Mouse (Mus musculus): ENCODE measurements around the gene Fam57b. TPM values are rescaled to one million over a fixed set of nuclear protein-coding genes. Genes with fewer than 3 reads are reported as not detected.
"Not testable (repeated sequence)": the region's sequence is repeated elsewhere in the genome, so short reads cannot be mapped to it uniquely, and the experiment has no call there.

Gene Fam57b
- polyA plus RNA-seq, 1 experiment from 2014 or later = 0.52 TPM

- WGBS = 87% methylated on average over 9 of the region's 9 CpGs
- peaks cover 88% of the 10 kb centered on the region for H3K36me3 ChIP-seq
- H3K27me3 ChIP-seq = no peaks in the 10 kb centered on the region
- no peak overlapping the region for H3K4me3 ChIP-seq (replicated peaks)
- ATAC-seq (replicated peaks; ENCODE audit: low FRiP score) = no peak
- H3K4me2 ChIP-seq = no peak overlapping the region
- no peak overlapping the region for H3K27ac ChIP-seq
- no peak overlapping the region for H3K9ac ChIP-seq
- H3K9me3 ChIP-seq (replicated peaks) = no peaks in the 10 kb centered on the region
- H3K4me1 ChIP-seq = peaks cover 28% of the 10 kb centered on the region
These were observed 31.9 kb upstream of the Fam57b start for GRCm38 (mm10) chr7:126765540-126765939.

- 93% methylated on average over 16 of the region's 16 CpGs for WGBS
These were observed 31.3 kb upstream of the Fam57b start, which contains the start of gene Gdpd3 for GRCm38 (mm10) chr7:126766201-126766600. TSS of gene Gdpd3 (plus strand) at chr7:126766334.

GRCm38 (mm10) chr7:126767001-126767400 is 30.5 kb upstream of the Fam57b start:
- Histone ChIP-seq H3K27ac (no peak overlapping the region), H3K27me3 (no peaks in the 10 kb centered on the region), H3K4me1 (peaks cover 14% of the 10 kb centered on the region; the same call in 1 of the 2 replicates), H3K9me3 (replicated peaks) (no peaks in the 10 kb centered on the region), H3K9ac (no peak overlapping the region), H3K36me3 (peaks cover 94% of the 10 kb centered on the region), H3K4me3 (replicated peaks) (no peak overlapping the region), H3K4me2 (no peak overlapping the region)
- ATAC-seq (replicated peaks; ENCODE audit: low FRiP score) = no peak
- WGBS = 90% methylated on average over 8 of the region's 8 CpGs

More at GRCm38 (mm10) chr7:126766201-126766600, 31.3 kb upstream of the Fam57b start, which contains the start of gene Gdpd3:
- H3K36me3 ChIP-seq = peaks cover 95% of the 10 kb centered on the region
- H3K9ac ChIP-seq = no peak within 1 kb of the TSS
- no peak within 1 kb of the TSS for H3K4me2 ChIP-seq
- H3K9me3 ChIP-seq (replicated peaks) = no peaks in the 10 kb centered on the region
- H3K4me1 ChIP-seq = peaks cover 21% of the 10 kb centered on the region
- no peak within 1 kb of the TSS for H3K4me3 ChIP-seq (replicated peaks)
- ATAC-seq (replicated peaks; ENCODE audit: low FRiP score) = no peak; the same call in 1 of the 2 replicates
- no peaks in the 10 kb centered on the region for H3K27me3 ChIP-seq
- H3K27ac ChIP-seq = no peak within 1 kb of the TSS

DNA sequence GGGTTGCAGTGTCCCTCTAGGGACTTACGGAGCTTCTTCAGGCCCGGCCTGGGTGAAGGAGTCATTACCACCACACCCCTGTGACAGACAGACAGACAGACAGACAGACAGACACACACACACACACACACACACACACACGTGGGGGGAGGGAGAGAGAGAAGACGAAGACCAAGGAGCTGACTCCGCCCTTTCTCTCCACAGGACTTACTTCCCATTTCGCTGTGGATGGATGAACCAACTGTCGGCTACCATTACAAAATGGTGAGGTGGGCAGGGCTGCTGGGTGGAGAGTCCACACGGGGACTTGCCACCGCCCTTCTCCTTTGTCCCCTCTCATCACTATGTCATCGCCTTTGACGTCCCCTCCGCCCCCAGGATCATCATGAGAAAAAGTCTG is 26.7 kb upstream of the Fam57b start:
- no peaks in the 10 kb centered on the region for H3K27me3 ChIP-seq
- ATAC-seq (replicated peaks; ENCODE audit: low FRiP score) = no peak
- H3K4me1 ChIP-seq = peaks cover 11% of the 10 kb centered on the region
- H3K4me2 ChIP-seq = no peak overlapping the region
- no peaks in the 10 kb centered on the region for H3K9me3 ChIP-seq (replicated peaks)
- H3K4me3 ChIP-seq (replicated peaks) = no peak overlapping the region
- no peak overlapping the region for H3K27ac ChIP-seq
- peaks cover 76% of the 10 kb centered on the region for H3K36me3 ChIP-seq
- WGBS = 83% methylated on average over 12 of the region's 12 CpGs
- H3K9ac ChIP-seq = no peak overlapping the region

DNA sequence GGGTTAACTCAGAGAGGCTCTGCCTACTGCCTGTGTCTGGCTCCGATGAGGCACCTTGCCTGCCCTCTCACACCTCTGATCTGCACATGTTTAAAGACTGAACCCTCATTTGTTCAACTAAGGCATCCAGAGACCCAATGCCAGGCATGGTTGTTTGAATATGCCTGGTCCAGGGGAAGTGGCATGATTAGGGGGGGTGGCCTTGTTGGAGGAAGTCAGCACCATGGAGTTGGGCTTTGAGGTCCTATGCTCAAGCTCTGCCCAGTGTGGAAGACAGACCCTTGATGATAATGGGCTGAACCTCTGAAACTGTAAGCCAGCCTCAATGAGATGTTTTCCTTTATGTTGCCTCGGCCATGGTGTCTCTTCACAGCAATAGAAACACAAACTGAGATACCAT is 24.1 kb upstream of the Fam57b start:
- H3K27me3 ChIP-seq = no peaks in the 10 kb centered on the region
- H3K9ac ChIP-seq = no peak overlapping the region
- no peak overlapping the region for H3K4me3 ChIP-seq (replicated peaks)
- H3K9me3 ChIP-seq (replicated peaks) = no peaks in the 10 kb centered on the region
- 47% methylated on average over 2 of the region's 2 CpGs for WGBS
- H3K4me2 ChIP-seq = no peak overlapping the region
- H3K27ac ChIP-seq = no peak overlapping the region
- no peak for ATAC-seq (replicated peaks; ENCODE audit: low FRiP score)
- peaks cover 54% of the 10 kb centered on the region for H3K36me3 ChIP-seq
- peaks cover 27% of the 10 kb centered on the region for H3K4me1 ChIP-seq

- H3K4me2 ChIP-seq = no peak overlapping the region
- WGBS = 79% methylated on average over 2 of the region's 2 CpGs
- ATAC-seq (replicated peaks; ENCODE audit: low FRiP score) = no peak
- peaks cover 49% of the 10 kb centered on the region for H3K36me3 ChIP-seq
- H3K9me3 ChIP-seq (replicated peaks) = no peaks in the 10 kb centered on the region
- H3K4me1 ChIP-seq = peaks cover 27% of the 10 kb centered on the region
- no peaks in the 10 kb centered on the region for H3K27me3 ChIP-seq
- H3K4me3 ChIP-seq (replicated peaks) = no peak overlapping the region
- no peak overlapping the region for H3K27ac ChIP-seq
- H3K9ac ChIP-seq = no peak overlapping the region
These were observed 23.0 kb upstream of the Fam57b start for GRCm38 (mm10) chr7:126774463-126774862.

DNA sequence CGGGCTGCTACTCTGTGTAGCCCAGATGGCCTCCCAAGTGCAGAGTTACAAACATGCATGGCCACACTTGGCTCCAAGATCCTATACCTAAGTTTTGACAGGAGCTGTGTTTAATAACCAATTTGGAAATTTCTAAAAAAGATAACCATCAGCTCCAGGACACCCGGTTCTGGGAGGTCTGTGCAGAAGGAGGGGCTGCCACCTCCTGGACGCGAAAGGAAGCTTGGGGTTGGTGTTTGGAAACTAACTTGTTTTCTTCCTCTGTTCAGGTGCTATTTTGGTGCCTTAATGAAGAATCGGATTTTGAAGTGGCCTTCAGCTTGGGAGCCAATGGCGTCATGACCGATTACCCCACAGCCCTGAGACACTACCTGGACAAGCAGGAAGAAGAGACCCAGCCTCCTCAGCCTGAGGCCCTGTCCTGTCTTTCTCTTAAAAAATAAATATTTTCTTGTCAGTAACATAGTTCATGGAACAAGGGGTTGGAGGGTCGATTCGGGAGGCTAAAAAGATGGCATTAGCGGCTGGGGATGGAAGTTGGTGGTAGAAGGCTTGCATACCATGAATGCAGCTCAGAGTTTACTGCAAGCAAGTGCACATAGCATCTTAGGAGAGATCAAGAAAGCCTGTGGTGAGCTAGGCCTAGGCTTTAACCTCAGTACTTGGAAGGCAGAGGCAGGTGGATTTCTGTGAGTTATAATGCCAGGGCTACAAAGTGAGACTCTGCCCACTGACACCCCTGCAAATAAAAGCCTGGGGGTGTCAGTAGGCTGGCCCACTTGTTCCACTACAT is 22.1 kb upstream of the Fam57b start:
- no peak for ATAC-seq (replicated peaks; ENCODE audit: low FRiP score)
- Histone ChIP-seq H3K9me3 (replicated peaks) (no peaks in the 10 kb centered on the region), H3K4me2 (no peak overlapping the region), H3K4me3 (replicated peaks) (no peak overlapping the region), H3K27me3 (no peaks in the 10 kb centered on the region), H3K4me1 (peaks cover 37% of the 10 kb centered on the region), H3K9ac (no peak overlapping the region), H3K27ac (peak overlapping the region; percentile 85), H3K36me3 (peaks cover 40% of the 10 kb centered on the region)
- 78% methylated on average over 10 of the region's 10 CpGs for WGBS

DNA sequence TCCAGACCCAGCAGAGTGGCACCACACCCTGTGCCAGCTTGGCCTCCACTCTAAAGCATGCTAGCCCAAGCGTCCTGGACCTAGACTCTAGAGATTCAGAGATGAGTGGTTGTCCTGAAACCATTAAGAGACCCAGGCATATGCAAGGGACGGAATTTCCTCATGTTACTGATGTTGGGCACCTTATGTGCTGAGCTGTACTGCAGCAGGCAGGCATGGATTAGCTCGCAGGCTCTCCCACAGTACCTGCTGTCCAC is 21.6 kb upstream of the Fam57b start:
- Histone ChIP-seq H3K4me1 (peaks cover 41% of the 10 kb centered on the region), H3K27ac (peak overlapping the region; percentile 85), H3K4me3 (replicated peaks) (no peak overlapping the region), H3K9ac (no peak overlapping the region; the same call in 1 of the 2 replicates), H3K27me3 (no peaks in the 10 kb centered on the region), H3K9me3 (replicated peaks) (no peaks in the 10 kb centered on the region), H3K4me2 (peak overlapping the region; percentile 98; the same call in 1 of the 2 replicates), H3K36me3 (peaks cover 35% of the 10 kb centered on the region)
- no peak for ATAC-seq (replicated peaks; ENCODE audit: low FRiP score)
- 56% methylated on average over 3 of the region's 3 CpGs for WGBS

DNA sequence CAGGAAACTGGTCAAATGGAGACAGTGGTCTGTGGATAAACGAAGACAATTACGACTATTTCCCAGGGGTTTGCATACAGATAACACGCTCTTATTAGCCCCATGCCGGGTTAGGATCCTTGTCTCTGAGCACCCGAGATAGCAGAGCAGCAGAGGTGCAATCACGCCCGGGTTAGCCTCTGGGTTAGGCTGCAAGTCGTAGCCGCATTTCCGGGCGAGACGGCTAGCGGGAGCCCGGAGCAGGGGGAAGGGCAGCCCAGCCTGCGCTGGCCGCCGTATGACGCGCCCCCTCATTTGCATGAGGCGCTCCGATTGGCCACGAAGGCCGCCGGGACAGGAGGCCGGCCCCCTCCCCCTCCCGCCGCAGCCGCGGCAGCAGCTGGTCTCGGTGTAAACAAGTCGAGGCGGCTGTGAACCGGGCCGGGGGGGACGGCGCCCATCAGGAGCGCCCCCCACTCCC is 20.8 kb upstream of the Fam57b start, which contains the start of gene Ypel3:
TSS of gene Ypel3 (plus strand) at position 358 of the 460 bp plus-strand sequence.
- H3K4me2 ChIP-seq = peak within 1 kb of the TSS; percentile 98
- H3K9me3 ChIP-seq (replicated peaks) = no peaks in the 10 kb centered on the region
- H3K36me3 ChIP-seq = peaks cover 31% of the 10 kb centered on the region
- H3K27ac ChIP-seq = peak within 1 kb of the TSS; percentile 85
- peaks cover 48% of the 10 kb centered on the region for H3K4me1 ChIP-seq
- peak within 1 kb of the TSS; percentile 85 for H3K4me3 ChIP-seq (replicated peaks)
- under 1% methylated on average over 34 of the region's 37 CpGs for WGBS
- H3K27me3 ChIP-seq = no peaks in the 10 kb centered on the region
- ATAC-seq (replicated peaks; ENCODE audit: low FRiP score) = peak; percentile 88
- peak within 1 kb of the TSS; percentile 91 for H3K9ac ChIP-seq

DNA sequence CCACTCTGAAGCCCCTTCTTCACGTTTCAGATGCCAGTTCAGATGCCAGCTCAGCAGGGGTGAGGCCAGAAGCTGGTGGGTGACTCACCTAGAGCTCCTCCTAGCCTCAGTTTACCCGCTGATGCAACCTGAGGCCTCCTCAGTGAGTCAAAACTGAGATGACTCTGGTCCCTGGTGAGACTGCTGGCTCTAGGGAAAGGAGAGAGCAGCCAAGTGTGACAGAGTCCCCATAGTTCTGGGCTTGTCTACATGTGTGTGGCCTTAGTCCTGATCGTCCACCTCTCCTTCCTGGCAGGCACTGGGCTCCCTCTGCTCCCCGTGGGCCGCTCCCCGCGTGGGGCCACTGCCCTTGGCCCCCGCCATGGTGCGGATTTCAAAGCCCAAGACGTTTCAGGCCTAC is 20.0 kb upstream of the Fam57b start:
- peaks cover 51% of the 10 kb centered on the region for H3K4me1 ChIP-seq
- no peaks in the 10 kb centered on the region for H3K9me3 ChIP-seq (replicated peaks)
- peak overlapping the region; percentile 85 for H3K4me3 ChIP-seq (replicated peaks)
- peak overlapping the region; percentile 91 for H3K9ac ChIP-seq
- H3K27me3 ChIP-seq = no peaks in the 10 kb centered on the region
- peak overlapping the region; percentile 98 for H3K4me2 ChIP-seq
- 27% methylated on average over 10 of the region's 10 CpGs for WGBS
- peak; percentile 13; the same call in 1 of the 2 replicates for ATAC-seq (replicated peaks; ENCODE audit: low FRiP score)
- peaks cover 25% of the 10 kb centered on the region for H3K36me3 ChIP-seq
- peak overlapping the region; percentile 85 for H3K27ac ChIP-seq

DNA sequence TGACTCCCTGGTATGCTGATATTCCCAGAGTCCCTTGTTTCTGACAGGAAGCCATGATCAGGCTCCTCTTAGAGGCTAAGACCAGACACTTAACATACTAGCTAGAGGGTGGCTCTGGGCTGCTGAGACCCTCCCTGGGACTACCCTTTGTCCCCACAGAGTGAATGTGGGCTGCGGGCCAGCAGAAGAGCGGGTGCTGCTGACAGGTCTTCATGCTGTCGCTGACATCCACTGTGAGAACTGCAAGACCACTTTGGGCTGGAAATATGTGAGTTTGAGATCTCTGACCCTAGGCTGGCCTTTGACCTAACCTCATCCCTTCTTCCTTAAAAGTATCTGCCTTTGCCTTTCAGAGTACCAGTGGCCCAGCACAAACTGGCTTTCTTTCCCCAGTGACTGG is 19.3 kb upstream of the Fam57b start:
- Histone ChIP-seq H3K27ac (peak overlapping the region; percentile 85; the same call in 1 of the 2 replicates), H3K36me3 (peaks cover 20% of the 10 kb centered on the region), H3K9me3 (replicated peaks) (no peaks in the 10 kb centered on the region), H3K4me3 (replicated peaks) (peak overlapping the region; percentile 85), H3K4me2 (peak overlapping the region; percentile 98), H3K9ac (peak overlapping the region; percentile 91; the same call in 1 of the 2 replicates), H3K27me3 (no peaks in the 10 kb centered on the region), H3K4me1 (peaks cover 51% of the 10 kb centered on the region)
- ATAC-seq (replicated peaks; ENCODE audit: low FRiP score) = no peak
- WGBS = 88% methylated on average over 3 of the region's 3 CpGs

DNA sequence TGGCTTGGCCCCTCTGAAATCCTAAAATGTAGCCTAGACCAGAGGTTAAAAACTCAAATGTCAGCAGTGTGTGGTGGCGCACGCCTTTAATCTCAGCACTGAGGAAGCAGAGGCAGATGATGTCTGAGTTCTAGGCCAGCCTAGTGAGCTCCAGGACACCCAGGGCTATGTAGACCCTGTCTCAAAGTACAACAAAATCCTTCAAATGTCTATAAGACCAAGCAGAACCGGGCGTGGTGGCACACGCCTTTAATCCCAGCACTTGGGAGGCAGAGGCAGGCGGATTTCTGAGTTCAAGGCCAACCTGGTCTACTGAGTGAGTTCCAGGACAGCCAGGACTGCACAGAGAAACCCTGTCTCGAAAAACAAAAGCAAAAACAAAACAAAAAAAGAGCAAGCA is 18.4 kb upstream of the Fam57b start:
- H3K4me3 ChIP-seq (replicated peaks); H3K9ac ChIP-seq; H3K9me3 ChIP-seq (replicated peaks); H3K27ac ChIP-seq; H3K27me3 ChIP-seq; H3K4me2 ChIP-seq; ATAC-seq (replicated peaks; ENCODE audit: low FRiP score): not testable (repeated sequence)
- peaks cover 51% of the 10 kb centered on the region for H3K4me1 ChIP-seq
- peaks cover 22% of the 10 kb centered on the region for H3K36me3 ChIP-seq
- WGBS = 91% methylated on average over 7 of the region's 7 CpGs
